Mouse (Mus musculus) forebrain, embryonic 10.5 days (tissue): ENCODE data around the gene Cacna1f. TPM values are rescaled to one million over a fixed set of nuclear protein-coding genes. Genes with fewer than 3 reads are reported as not detected.

Source experiments
- DNase-seq: peaks from one replicate; pipeline ENCODE4 v3.0.0-alpha.2; 2017; ENCODE audit warnings: low spot score; ENCODE audit errors: extremely low spot score
- H3K27ac ChIP-seq: fragments of 300-500 bp; sonication (generic); 2 replicates; pipeline ENCODE4 v1.5.1; 2016; ENCODE audit warnings: mild to moderate bottlenecking
- H3K27me3 ChIP-seq: fragments of 300-500 bp; sonication (generic); 2 replicates; pipeline ENCODE4 v1.6.1; 2016; ENCODE audit warnings: mild to moderate bottlenecking; ENCODE audit not compliant: poor library complexity, severe bottlenecking
- H3K36me3 ChIP-seq: fragments of 300-500 bp; sonication (generic); replicated peaks from 2 replicates; pipeline ENCODE4 v1.6.1; 2016; ENCODE audit warnings: mild to moderate bottlenecking, moderate library complexity
- H3K4me1 ChIP-seq: fragments of 300-500 bp; sonication (generic); 2 replicates; pipeline ENCODE4 v1.6.1; 2016
- H3K4me3 ChIP-seq: fragments of 300-500 bp; sonication (generic); 2 replicates; pipeline ENCODE4 v1.5.1; 2016; ENCODE audit warnings: mild to moderate bottlenecking, moderate library complexity
- H3K9me3 ChIP-seq: fragments of 300-500 bp; sonication (generic); 2 replicates; pipeline ENCODE4 v1.6.1; 2016; ENCODE audit warnings: mild to moderate bottlenecking, moderate library complexity
- WGBS: fragments of 180-500 bp; shearing (Covaris S2); methylation state at CpG from one replicate; pipeline ENCODE4 v1.1.7; 2016; 5-methylcytosine and 5-hydroxymethylcytosine counted together
- polyA plus RNA-seq: library from polyadenylated mRNA; unstranded; fragments of >200 nt; fragmentation: Nextera tagmentation; extraction: Ambion mirVana; gene quantifications from 2 replicates; pipeline ENCODE4 v1.2.1, GENCODE M21; 2016

Cacna1f gene
- polyA plus RNA-seq, 1 experiment from 2014 or later: not detected

DNA sequence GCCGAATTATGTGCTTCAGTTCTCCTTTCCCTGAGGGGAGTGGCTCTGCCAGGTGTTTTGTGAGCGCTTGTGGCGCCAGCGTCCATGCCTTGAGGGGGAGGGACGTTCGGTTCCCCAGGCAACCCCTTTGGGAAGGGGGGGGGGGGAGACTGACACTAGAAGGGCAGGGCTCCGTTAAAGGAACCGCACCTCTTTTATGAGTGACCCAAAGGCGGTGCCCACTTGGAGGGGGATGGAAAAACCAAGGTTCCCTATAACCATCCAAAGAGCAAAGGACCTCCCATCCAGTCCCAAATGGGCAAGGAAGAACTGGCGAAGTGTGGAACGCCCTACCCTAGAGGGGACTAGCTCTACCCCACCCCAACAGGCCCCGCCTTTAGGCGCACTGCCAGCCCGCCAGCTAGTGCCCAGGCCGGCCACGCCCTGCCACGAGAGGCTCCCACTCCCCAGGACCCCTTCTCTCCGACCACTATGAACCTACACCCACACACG is 63.6 kb downstream of the Cacna1f start:
- WGBS: 19% methylated on average over 18 of the region's 19 CpGs
- Histone ChIP-seq H3K36me3 (peaks cover 18% of the 10 kb centered on the region), H3K9me3 (0 out of 2 replicates have a peak, but pooled peaks cover 4% of the 10 kb centered on the region), H3K27me3 (peaks cover 8% of the 10 kb centered on the region), H3K4me3 (peak overlapping the region; percentile 57), H3K4me1 (peaks cover 16% of the 10 kb centered on the region), H3K27ac (peak overlapping the region; percentile 83)
- no peak for DNase-seq

DNA sequence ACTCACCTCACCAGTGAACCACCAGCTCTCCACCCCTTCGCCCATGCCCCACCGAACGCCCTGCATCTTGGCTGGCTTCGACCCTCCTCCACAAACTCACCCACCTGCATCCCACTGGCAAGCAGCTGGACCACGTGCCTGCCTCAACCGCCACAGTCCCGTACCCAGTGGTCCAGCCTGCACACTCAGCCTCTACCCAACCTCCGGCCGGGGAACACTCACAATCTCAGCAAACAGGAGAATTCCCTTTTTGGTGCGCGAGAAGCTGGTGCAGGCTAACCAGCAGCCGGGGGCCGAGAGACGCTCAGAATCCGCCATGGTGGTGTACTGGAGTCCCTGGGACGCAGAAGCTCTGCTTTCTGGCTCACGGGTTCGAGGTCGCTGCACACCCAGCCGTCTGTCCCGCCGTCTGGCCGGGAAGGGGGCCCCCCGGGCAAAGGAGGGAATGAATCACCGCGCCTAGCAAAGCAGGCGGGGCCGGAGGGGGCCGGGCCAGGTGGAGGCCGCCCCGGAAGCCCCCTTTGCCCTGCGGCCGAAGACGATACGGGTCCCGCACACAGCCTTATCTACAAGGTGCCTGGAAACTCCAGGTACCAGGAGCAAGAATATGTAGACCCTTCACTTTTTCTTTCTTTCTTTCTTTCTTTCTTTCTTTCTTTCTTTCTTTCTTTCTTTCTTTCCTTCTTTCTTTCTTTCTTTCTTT is 64.2 kb downstream of the Cacna1f start, which contains the start of gene Plp2:
Plp2 (minus strand) TSS at position 470 of the 703 bp plus-strand sequence.
- H3K4me1 ChIP-seq: peaks cover 16% of the 10 kb centered on the region
- peaks cover 12% of the 10 kb centered on the region for H3K27me3 ChIP-seq
- peaks cover 18% of the 10 kb centered on the region for H3K36me3 ChIP-seq
- WGBS: 16% methylated on average over 36 of the region's 36 CpGs
- DNase-seq: no peak
- peak within 1 kb of the TSS; percentile 57 for H3K4me3 ChIP-seq
- H3K27ac ChIP-seq: peak within 1 kb of the TSS; percentile 83
- peaks cover 3% of the 10 kb centered on the region; the same call in 1 of the 2 replicates for H3K9me3 ChIP-seq

DNA sequence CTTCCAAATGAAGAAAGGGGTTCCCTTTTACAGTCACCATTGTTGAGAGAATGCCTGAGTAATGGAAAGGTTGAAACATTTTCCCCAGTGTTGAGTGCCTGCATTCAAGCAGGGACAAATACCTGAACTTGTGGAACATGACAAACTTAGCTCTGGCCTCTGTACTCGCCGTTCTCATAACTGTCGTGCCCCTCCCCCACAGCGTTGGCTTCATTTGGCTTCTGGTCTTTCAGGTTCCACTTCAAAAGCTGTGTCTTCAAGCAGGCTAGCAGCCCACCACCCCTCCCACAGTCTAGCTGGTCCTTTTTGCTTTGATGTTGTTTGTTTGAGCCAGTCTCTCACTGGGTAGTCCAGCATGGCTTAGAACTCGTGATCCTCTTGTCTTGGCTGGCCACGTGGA is 65.9 kb downstream of the Cacna1f start:
- 61% methylated on average over 6 of the region's 6 CpGs for WGBS

GRCm38 (mm10) chrX:7673578-7674281 is 66.8 kb downstream of the Cacna1f start:
- Histone ChIP-seq H3K36me3 (peaks cover 6% of the 10 kb centered on the region), H3K27me3 (peaks cover 12% of the 10 kb centered on the region), H3K4me1 (peaks cover 16% of the 10 kb centered on the region), H3K9me3 (no peaks in the 10 kb centered on the region; the same call in 1 of the 2 replicates), H3K4me3 (no peak overlapping the region; the same call in 1 of the 2 replicates), H3K27ac (no peak overlapping the region)
- WGBS: 33% methylated on average over 12 of the region's 12 CpGs
- DNase-seq: no peak

More for the DNA sequence above, 65.9 kb downstream of the Cacna1f start:
- Histone ChIP-seq H3K9me3 (no peaks in the 10 kb centered on the region; the same call in 1 of the 2 replicates), H3K4me3 (no peak overlapping the region), H3K4me1 (peaks cover 16% of the 10 kb centered on the region), H3K27ac (no peak overlapping the region), H3K27me3 (peaks cover 12% of the 10 kb centered on the region), H3K36me3 (peaks cover 8% of the 10 kb centered on the region)
- no peak for DNase-seq

- peaks cover 12% of the 10 kb centered on the region for H3K27me3 ChIP-seq
- H3K4me1 ChIP-seq: peaks cover 16% of the 10 kb centered on the region
- no peak for DNase-seq
- H3K36me3 ChIP-seq: no peaks in the 10 kb centered on the region
- peak overlapping the region; percentile 34 for H3K4me3 ChIP-seq
- 26% methylated on average over 28 of the region's 28 CpGs for WGBS
- peak overlapping the region; percentile 44; the same call in 1 of the 2 replicates for H3K27ac ChIP-seq
- H3K9me3 ChIP-seq: no peaks in the 10 kb centered on the region; the same call in 1 of the 2 replicates
Measured at GRCm38 (mm10) chrX:7674284-7675000, 67.6 kb downstream of the Cacna1f start.

GRCm38 (mm10) chrX:7675001-7675380 is 68.1 kb downstream of the Cacna1f start:
- H3K27ac ChIP-seq: peak overlapping the region; percentile 44; the same call in 1 of the 2 replicates
- H3K9me3 ChIP-seq: no peaks in the 10 kb centered on the region; the same call in 1 of the 2 replicates
- no peaks in the 10 kb centered on the region for H3K36me3 ChIP-seq
- DNase-seq: no peak
- H3K27me3 ChIP-seq: peaks cover 12% of the 10 kb centered on the region
- H3K4me1 ChIP-seq: peaks cover 16% of the 10 kb centered on the region
- 29% methylated on average over 10 of the region's 10 CpGs for WGBS
- peak overlapping the region; percentile 34 for H3K4me3 ChIP-seq

DNA sequence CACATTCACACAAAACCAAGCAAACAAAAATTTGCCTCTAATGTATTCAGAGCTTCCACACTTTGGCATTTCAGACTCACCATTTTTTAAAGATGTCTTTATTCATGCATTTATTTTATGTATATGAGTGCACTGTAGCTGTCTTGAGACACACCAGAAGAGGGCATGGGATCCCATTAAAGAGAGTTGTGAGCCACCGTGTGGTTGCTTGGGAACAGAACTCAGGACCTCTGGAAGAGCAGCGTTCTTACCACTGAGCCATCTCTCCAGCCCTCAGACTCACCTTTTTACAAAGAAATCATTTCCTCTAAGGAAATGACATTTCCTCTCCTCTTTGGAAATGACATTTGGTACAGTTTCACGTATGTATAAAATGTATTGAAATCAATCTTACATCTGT is 72.1 kb downstream of the Cacna1f start:
- no peak for DNase-seq
- WGBS: 43% methylated on average over 3 of the region's 3 CpGs
- Histone ChIP-seq H3K27ac (no peak overlapping the region), H3K36me3 (no peaks in the 10 kb centered on the region), H3K4me3 (no peak overlapping the region), H3K27me3 (peaks cover 15% of the 10 kb centered on the region), H3K4me1 (peaks cover 7% of the 10 kb centered on the region), H3K9me3 (no peaks in the 10 kb centered on the region; the same call in 1 of the 2 replicates)

- H3K9me3 ChIP-seq: no peaks in the 10 kb centered on the region; the same call in 1 of the 2 replicates
- peaks cover 12% of the 10 kb centered on the region for H3K27me3 ChIP-seq
- H3K36me3 ChIP-seq: no peaks in the 10 kb centered on the region
- H3K27ac ChIP-seq: 0 out of 2 replicates have a peak overlapping the region, but pooled peaks have one; percentile 35
- DNase-seq: peak; percentile 84
- WGBS: 19% methylated on average over 27 of the region's 27 CpGs
- H3K4me1 ChIP-seq: peaks cover 4% of the 10 kb centered on the region
- peak overlapping the region; percentile 46 for H3K4me3 ChIP-seq
Measured at GRCm38 (mm10) chrX:7679405-7680056, 72.6 kb downstream of the Cacna1f start.

- Histone ChIP-seq H3K4me1 (no peaks in the 10 kb centered on the region), H3K27ac (0 out of 2 replicates have a peak overlapping the region, but pooled peaks have one; percentile 35), H3K4me3 (peak overlapping the region; percentile 46), H3K36me3 (no peaks in the 10 kb centered on the region), H3K27me3 (peaks cover 12% of the 10 kb centered on the region), H3K9me3 (no peaks in the 10 kb centered on the region; the same call in 1 of the 2 replicates)
- DNase-seq: no peak
- 25% methylated on average over 12 of the region's 12 CpGs for WGBS
Measured at GRCm38 (mm10) chrX:7680057-7680412, 73.2 kb downstream of the Cacna1f start.

DNA sequence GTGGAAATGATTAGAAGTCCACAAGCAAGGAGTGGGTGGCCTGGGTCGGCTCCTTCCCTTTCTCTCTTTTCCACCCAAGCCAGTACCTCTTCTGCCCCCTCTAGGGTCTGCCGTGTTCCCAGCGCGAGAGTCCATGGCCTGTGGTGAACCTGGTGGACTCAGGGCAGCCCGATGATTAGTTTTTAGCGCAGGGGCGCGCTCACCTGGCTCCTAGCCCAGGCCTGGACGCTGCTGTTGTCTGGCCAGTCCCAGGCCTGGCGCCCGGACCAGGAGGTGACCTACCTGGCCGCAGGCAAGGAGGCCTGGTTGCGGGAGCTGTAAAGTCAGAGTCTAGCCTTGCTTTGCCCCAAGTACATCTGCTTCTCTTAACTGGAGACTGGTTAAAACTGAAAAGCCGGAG is 74.0 kb downstream of the Cacna1f start, which contains the start of gene Magix:
Magix (minus strand) TSS at position 388 of the 400 bp plus-strand sequence.
- 0 out of 2 replicates have a peak within 1 kb of the TSS, but pooled peaks have one; percentile 35 for H3K27ac ChIP-seq
- no peak for DNase-seq
- no peaks in the 10 kb centered on the region for H3K4me1 ChIP-seq
- WGBS: 68% methylated on average over 14 of the region's 14 CpGs
- no peaks in the 10 kb centered on the region for H3K36me3 ChIP-seq
- peak within 1 kb of the TSS; percentile 46 for H3K4me3 ChIP-seq
- H3K9me3 ChIP-seq: no peaks in the 10 kb centered on the region; the same call in 1 of the 2 replicates
- H3K27me3 ChIP-seq: peaks cover 9% of the 10 kb centered on the region
